Mouse (Mus musculus): ENCODE data around the gene Irf4. TPM values are rescaled to one million over a fixed set of nuclear protein-coding genes. Genes with fewer than 3 reads are reported as not detected.
A peak's percentile ranks its signal among the peaks of the same experiment; 100 is the strongest.

Irf4 gene
- polyA plus RNA-seq, 1 experiment from 2014 or later = 0.03 TPM

- Histone ChIP-seq H3K27ac (ENCODE audit: low read depth, low read length) (no peak overlapping the region), H3K27me3 (ENCODE audit: control insufficient read depth, insufficient read depth, low read length) (no peaks in the 10 kb centered on the region), H3K9ac (ENCODE audit: low read length) (no peak overlapping the region), H3K4me2 (no peak overlapping the region), H3K9me3 (ENCODE audit: control insufficient read depth, low read length) (no peaks in the 10 kb centered on the region), H3K4me1 (ENCODE audit: control insufficient read depth, insufficient read depth, low read length) (no peaks in the 10 kb centered on the region), H3K4me3 (ENCODE audit: low read depth, low read length) (no peak overlapping the region), H3K36me3 (ENCODE audit: control insufficient read depth, insufficient read depth, low read length) (no peaks in the 10 kb centered on the region)
- DNase-seq (ENCODE audit: low spot score, missing footprints) (no peak), ATAC-seq (ENCODE audit: low FRiP score) (no peak)
- 91% methylated on average over 4 of the region's 4 CpGs for WGBS
Observed at GRCm38 (mm10) chr13:30785423-30786040, 36.5 kb downstream of the Irf4 start.

- ATAC-seq (ENCODE audit: low FRiP score) = no peak
- Histone ChIP-seq H3K4me3 (ENCODE audit: low read depth, low read length) (no peak overlapping the region), H3K4me2 (no peak overlapping the region), H3K9me3 (ENCODE audit: control insufficient read depth, low read length) (no peaks in the 10 kb centered on the region), H3K9ac (ENCODE audit: low read length) (no peak overlapping the region), H3K27ac (ENCODE audit: low read depth, low read length) (no peak overlapping the region), H3K4me1 (ENCODE audit: control insufficient read depth, insufficient read depth, low read length) (no peaks in the 10 kb centered on the region), H3K27me3 (ENCODE audit: control insufficient read depth, insufficient read depth, low read length) (no peaks in the 10 kb centered on the region), H3K36me3 (ENCODE audit: control insufficient read depth, insufficient read depth, low read length) (no peaks in the 10 kb centered on the region)
- WGBS = 81% methylated on average over 5 of the region's 5 CpGs
- no peak for DNase-seq (ENCODE audit: low spot score, missing footprints)
Observed at GRCm38 (mm10) chr13:30786235-30787035, 37.4 kb downstream of the Irf4 start.

GRCm38 (mm10) chr13:30787036-30787320 is 38.0 kb downstream of the Irf4 start:
- 56% methylated on average over 2 of the region's 2 CpGs for WGBS
- no peak overlapping the region for H3K27ac ChIP-seq (ENCODE audit: low read depth, low read length)
- H3K9me3 ChIP-seq (ENCODE audit: control insufficient read depth, low read length) = no peaks in the 10 kb centered on the region
- H3K36me3 ChIP-seq (ENCODE audit: control insufficient read depth, insufficient read depth, low read length) = no peaks in the 10 kb centered on the region
- H3K9ac ChIP-seq (ENCODE audit: low read length) = no peak overlapping the region
- 0 out of 2 replicates have a peak, but pooled peaks have one; percentile 14 for ATAC-seq (ENCODE audit: low FRiP score)
- no peak overlapping the region for H3K4me2 ChIP-seq
- no peaks in the 10 kb centered on the region for H3K27me3 ChIP-seq (ENCODE audit: control insufficient read depth, insufficient read depth, low read length)
- H3K4me3 ChIP-seq (ENCODE audit: low read depth, low read length) = no peak overlapping the region
- no peaks in the 10 kb centered on the region for H3K4me1 ChIP-seq (ENCODE audit: control insufficient read depth, insufficient read depth, low read length)
- DNase-seq (ENCODE audit: low spot score, missing footprints) = no peak

GRCm38 (mm10) chr13:30787556-30787955 is 38.5 kb downstream of the Irf4 start:
- Histone ChIP-seq H3K4me2 (no peak overlapping the region), H3K27ac (ENCODE audit: low read depth, low read length) (no peak overlapping the region), H3K9ac (ENCODE audit: low read length) (no peak overlapping the region), H3K4me3 (ENCODE audit: low read depth, low read length) (no peak overlapping the region), H3K27me3 (ENCODE audit: control insufficient read depth, insufficient read depth, low read length) (no peaks in the 10 kb centered on the region), H3K4me1 (ENCODE audit: control insufficient read depth, insufficient read depth, low read length) (no peaks in the 10 kb centered on the region), H3K9me3 (ENCODE audit: control insufficient read depth, low read length) (no peaks in the 10 kb centered on the region), H3K36me3 (ENCODE audit: control insufficient read depth, insufficient read depth, low read length) (no peaks in the 10 kb centered on the region)
- WGBS = 90% methylated on average over 2 of the region's 2 CpGs
- DNase-seq (ENCODE audit: low spot score, missing footprints) (no peak), ATAC-seq (ENCODE audit: low FRiP score) (no peak)

GRCm38 (mm10) chr13:30787960-30788359 is 38.9 kb downstream of the Irf4 start:
- Histone ChIP-seq H3K9me3 (ENCODE audit: control insufficient read depth, low read length) (no peaks in the 10 kb centered on the region), H3K36me3 (ENCODE audit: control insufficient read depth, insufficient read depth, low read length) (no peaks in the 10 kb centered on the region), H3K4me2 (no peak overlapping the region), H3K27ac (ENCODE audit: low read depth, low read length) (no peak overlapping the region), H3K4me1 (ENCODE audit: control insufficient read depth, insufficient read depth, low read length) (no peaks in the 10 kb centered on the region), H3K27me3 (ENCODE audit: control insufficient read depth, insufficient read depth, low read length) (no peaks in the 10 kb centered on the region), H3K4me3 (ENCODE audit: low read depth, low read length) (no peak overlapping the region), H3K9ac (ENCODE audit: low read length) (no peak overlapping the region)
- ATAC-seq (ENCODE audit: low FRiP score) (no peak), DNase-seq (ENCODE audit: low spot score, missing footprints) (no peak)
- WGBS = 89% methylated on average over 4 of the region's 4 CpGs

GRCm38 (mm10) chr13:30788421-30788820 is 39.4 kb downstream of the Irf4 start:
- no peak for ATAC-seq (ENCODE audit: low FRiP score)
- H3K27me3 ChIP-seq (ENCODE audit: control insufficient read depth, insufficient read depth, low read length) = no peaks in the 10 kb centered on the region
- DNase-seq (ENCODE audit: low spot score, missing footprints) = no peak

GRCm38 (mm10) chr13:30790016-30790415 is 41.0 kb downstream of the Irf4 start:
- no peaks in the 10 kb centered on the region for H3K4me1 ChIP-seq (ENCODE audit: control insufficient read depth, insufficient read depth, low read length)
- H3K36me3 ChIP-seq (ENCODE audit: control insufficient read depth, insufficient read depth, low read length) = no peaks in the 10 kb centered on the region
- ATAC-seq (ENCODE audit: low FRiP score) (no peak), DNase-seq (ENCODE audit: low spot score, missing footprints) (no peak)
- H3K9ac ChIP-seq (ENCODE audit: low read length) = no peak overlapping the region
- 71% methylated on average over 5 of the region's 5 CpGs for WGBS
- no peaks in the 10 kb centered on the region for H3K27me3 ChIP-seq (ENCODE audit: control insufficient read depth, insufficient read depth, low read length)
- H3K9me3 ChIP-seq (ENCODE audit: control insufficient read depth, low read length) = no peaks in the 10 kb centered on the region
- H3K4me2 ChIP-seq = no peak overlapping the region
- H3K4me3 ChIP-seq (ENCODE audit: low read depth, low read length) = no peak overlapping the region
- H3K27ac ChIP-seq (ENCODE audit: low read depth, low read length) = no peak overlapping the region

More at GRCm38 (mm10) chr13:30788421-30788820, 39.4 kb downstream of the Irf4 start:
- no peak overlapping the region for H3K27ac ChIP-seq (ENCODE audit: low read depth, low read length)
- no peaks in the 10 kb centered on the region for H3K36me3 ChIP-seq (ENCODE audit: control insufficient read depth, insufficient read depth, low read length)
- WGBS = 89% methylated on average over 3 of the region's 3 CpGs
- no peak overlapping the region for H3K4me2 ChIP-seq
- no peak overlapping the region for H3K9ac ChIP-seq (ENCODE audit: low read length)
- no peaks in the 10 kb centered on the region for H3K4me1 ChIP-seq (ENCODE audit: control insufficient read depth, insufficient read depth, low read length)
- no peak overlapping the region for H3K4me3 ChIP-seq (ENCODE audit: low read depth, low read length)
- H3K9me3 ChIP-seq (ENCODE audit: control insufficient read depth, low read length) = no peaks in the 10 kb centered on the region

GRCm38 (mm10) chr13:30792308-30792707 is 43.3 kb downstream of the Irf4 start:
- H3K4me3 ChIP-seq (ENCODE audit: low read depth, low read length) = no peak overlapping the region
- H3K36me3 ChIP-seq (ENCODE audit: control insufficient read depth, insufficient read depth, low read length) = no peaks in the 10 kb centered on the region
- H3K4me1 ChIP-seq (ENCODE audit: control insufficient read depth, insufficient read depth, low read length) = no peaks in the 10 kb centered on the region
- WGBS = 86% methylated on average over 9 of the region's 9 CpGs
- DNase-seq (ENCODE audit: low spot score, missing footprints) (no peak), ATAC-seq (ENCODE audit: low FRiP score) (no peak)
- H3K9ac ChIP-seq (ENCODE audit: low read length) = no peak overlapping the region
- no peaks in the 10 kb centered on the region for H3K27me3 ChIP-seq (ENCODE audit: control insufficient read depth, insufficient read depth, low read length)
- no peak overlapping the region for H3K4me2 ChIP-seq
- no peak overlapping the region for H3K27ac ChIP-seq (ENCODE audit: low read depth, low read length)
- no peaks in the 10 kb centered on the region for H3K9me3 ChIP-seq (ENCODE audit: control insufficient read depth, low read length)

- H3K9me3 ChIP-seq (ENCODE audit: control insufficient read depth, low read length) = no peaks in the 10 kb centered on the region
- WGBS = 80% methylated on average over 3 of the region's 3 CpGs
- ATAC-seq (ENCODE audit: low FRiP score) = no peak
- H3K36me3 ChIP-seq (ENCODE audit: control insufficient read depth, insufficient read depth, low read length) = no peaks in the 10 kb centered on the region
- H3K4me1 ChIP-seq (ENCODE audit: control insufficient read depth, insufficient read depth, low read length) = no peaks in the 10 kb centered on the region
- H3K4me2 ChIP-seq = no peak overlapping the region
- H3K9ac ChIP-seq (ENCODE audit: low read length) = no peak overlapping the region
- no peaks in the 10 kb centered on the region for H3K27me3 ChIP-seq (ENCODE audit: control insufficient read depth, insufficient read depth, low read length)
- no peak for DNase-seq (ENCODE audit: low spot score, missing footprints)
- no peak overlapping the region for H3K27ac ChIP-seq (ENCODE audit: low read depth, low read length)
- H3K4me3 ChIP-seq (ENCODE audit: low read depth, low read length) = no peak overlapping the region
Observed at GRCm38 (mm10) chr13:30792741-30793140, 43.7 kb downstream of the Irf4 start.

All from midbrain, embryonic 11.5 days (tissue).